ENCODE assay signal across 8 mouse cellular contexts in the genomic region with DNA sequence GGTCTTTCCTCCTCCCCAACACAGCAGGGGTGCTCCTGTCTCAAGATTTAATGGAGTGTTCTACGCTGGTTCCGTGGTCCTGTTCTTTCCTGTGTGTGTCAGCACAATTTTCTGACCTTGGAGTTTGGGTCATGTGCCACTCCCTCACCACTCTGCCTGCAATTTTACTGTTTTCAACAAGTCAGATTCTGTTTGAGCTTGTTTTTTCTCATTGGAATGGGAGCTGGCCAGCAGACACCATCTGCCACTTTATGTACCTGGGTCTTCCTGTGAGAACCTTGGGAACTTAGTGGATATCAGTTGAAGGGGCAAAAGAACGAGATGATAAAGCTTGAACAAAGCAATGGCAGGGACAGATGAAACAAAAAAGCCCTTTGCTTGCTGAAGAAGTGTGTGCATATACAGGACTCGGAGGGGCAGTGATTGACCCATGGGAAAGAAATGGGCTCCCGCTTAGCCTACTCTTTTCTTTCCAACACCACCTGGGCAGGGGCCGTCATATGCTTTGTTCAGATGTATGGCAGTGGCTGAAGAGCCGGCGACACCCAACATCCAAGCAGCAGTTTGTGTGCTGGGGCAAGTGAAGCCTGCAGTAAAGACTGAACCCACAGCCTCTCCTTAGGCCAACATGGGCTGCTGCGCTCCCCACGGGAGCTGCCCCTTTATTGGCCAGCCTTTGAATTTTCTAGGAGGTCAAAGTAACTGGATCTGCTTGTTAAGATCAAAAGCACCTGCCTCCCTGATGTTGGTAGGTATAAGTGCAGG. TPM values are rescaled to one million over a fixed set of nuclear protein-coding genes. Genes with fewer than 3 reads are reported as not detected.
DNase-seq lines count a peak whose midpoint lies in the region; ATAC-seq and TF ChIP-seq lines count a peak whose summit lies in the region.

No protein-coding gene starts in this region.

- no peaks in the 10 kb centered on the region for H3K27me3 ChIP-seq in thymus, adult 2 months (ENCODE audit: control insufficient read depth, insufficient read depth, low read length)
- no peaks in the 10 kb centered on the region for H3K27me3 ChIP-seq in limb, embryonic 14.5 days (ENCODE audit: control insufficient read depth, insufficient read depth, low read length)

- peak overlapping the region; percentile 87 for H3K9ac ChIP-seq in limb, embryonic 14.5 days (ENCODE audit: low read depth, low read length, severe bottlenecking)

- no peaks in the 10 kb centered on the region for H3K36me3 ChIP-seq in thymus, adult 2 months (ENCODE audit: control insufficient read depth, insufficient read depth, low read length)
- H3K36me3 ChIP-seq in limb, embryonic 14.5 days (ENCODE audit: control insufficient read depth, insufficient read depth, low read length) = peaks cover 6% of the 10 kb centered on the region; the same call in 1 of the 2 replicates

- ATAC-seq in limb, embryonic 14.5 days (ENCODE audit: low FRiP score, low read depth) = no peak
- ATAC-seq in activated CD4-positive, CD25-positive, alpha-beta regulatory T cell, adult 4 months = no peak

- WGBS in thymus, adult 2 months = 67% methylated on average over 10 of the region's 10 CpGs
- WGBS in limb, embryonic 14.5 days = 32% methylated on average over 10 of the region's 10 CpGs

- no peak for TF ChIP-seq CTCF in thymus, adult 2 months (IDR thresholded peaks at IDR 0.05; ENCODE audit: borderline replicate concordance, control insufficient read depth, extremely low read depth, insufficient read depth, low read length, poor library complexity)

- peak overlapping the region; percentile 93 for H3K4me3 ChIP-seq in thymus, adult 2 months (ENCODE audit: control insufficient read depth, insufficient read depth, low read length)
- H3K4me3 ChIP-seq in limb, embryonic 14.5 days (replicated peaks; ENCODE audit: low read length) = peak overlapping the region; percentile 90

- H3K9me3 ChIP-seq in limb, embryonic 14.5 days (ENCODE audit: control insufficient read depth, low read length) = no peaks in the 10 kb centered on the region

- H3K4me2 ChIP-seq in limb, embryonic 14.5 days (replicated peaks; ENCODE audit: low read depth, low read length, severe bottlenecking) = peak overlapping the region; percentile 99

- no peak overlapping the region; the same call in 1 of the 2 replicates for H3K27ac ChIP-seq in thymus, adult 2 months (ENCODE audit: control insufficient read depth, insufficient read depth, low read length)
- no peak overlapping the region for H3K27ac ChIP-seq in limb, embryonic 14.5 days (replicated peaks; ENCODE audit: low read depth, low read length)

- peak; percentile 38 for DNase-seq in embryo, embryonic 11 days
- no peak for DNase-seq in embryo, embryonic 10 days (ENCODE audit: low spot score)
- no peak for DNase-seq in thymus, adult 2 months
- no peak for DNase-seq in thymus, postnatal 36 days
- no peak for DNase-seq in limb, embryonic 14.5 days (ENCODE audit: low spot score)
- no peak for DNase-seq in frontal cortex, postnatal 10 days (ENCODE audit: low spot score in 2 of 2)
- no peak for DNase-seq in B cell, adult 2 months

- H3K4me1 ChIP-seq in thymus, adult 2 months (replicated peaks; ENCODE audit: control insufficient read depth, insufficient read depth, low read length) = peaks cover 16% of the 10 kb centered on the region
- H3K4me1 ChIP-seq in limb, embryonic 14.5 days (ENCODE audit: control insufficient read depth, insufficient read depth, low read length) = peaks cover 15% of the 10 kb centered on the region; the same call in 1 of the 2 replicates

- no peak for TF ChIP-seq POLR2A in thymus, adult 2 months (IDR thresholded peaks at IDR 0.05; ENCODE audit: control insufficient read depth, extremely low read depth, insufficient read depth, low read length, poor library complexity)
- no peak for TF ChIP-seq POLR2A in limb, embryonic 14.5 days (IDR thresholded peaks at IDR 0.05; ENCODE audit: borderline replicate concordance, extremely low read depth, insufficient read depth, insufficient read length)

RNA-seq across cellular contexts. Expression of a gene that starts 0.9 kb away (rescaled TPM):
- polyA plus RNA-seq in thymus, adult 2 months (2012; rRNA removed) = 79.5 and 85.0 TPM in 2 replicates
- 121 and 137 TPM in 2 replicates for polyA plus RNA-seq in limb, embryonic 14.5 days (2012; rRNA removed)
- polyA plus RNA-seq in limb, embryonic 14.5 days (2014; fragmentation: Nextera tagmentation; extraction: Ambion mirVana) = 104 and 110 TPM in 2 replicates
- 10 to 100 TPM; 14.7 to 17.6 TPM for polyA plus RNA-seq in activated CD4-positive, CD25-positive, alpha-beta regulatory T cell, adult 4 months (2017; shearing (Covaris generic))

RNA-seq across cellular contexts. Expression of a gene that starts 44.7 kb away (rescaled TPM):
- polyA plus RNA-seq in thymus, adult 2 months (2012; rRNA removed) = 32.3 and 38.8 TPM in 2 replicates
- polyA plus RNA-seq in limb, embryonic 14.5 days (2012; rRNA removed) = 32.7 and 39.7 TPM in 2 replicates
- 50.7 and 52.3 TPM in 2 replicates for polyA plus RNA-seq in limb, embryonic 14.5 days (2014; fragmentation: Nextera tagmentation; extraction: Ambion mirVana)
- 10 to 100 TPM; 72.7 to 78.9 TPM for polyA plus RNA-seq in activated CD4-positive, CD25-positive, alpha-beta regulatory T cell, adult 4 months (2017; shearing (Covaris generic))

RNA-seq across cellular contexts. Expression of a gene that starts 44.7 kb away (rescaled TPM):
- 12.8 and 16.6 TPM in 2 replicates for polyA plus RNA-seq in thymus, adult 2 months (2012; rRNA removed)
- 26.5 and 37.2 TPM in 2 replicates for polyA plus RNA-seq in limb, embryonic 14.5 days (2012; rRNA removed)
- 61.2 and 63.7 TPM in 2 replicates for polyA plus RNA-seq in limb, embryonic 14.5 days (2014; fragmentation: Nextera tagmentation; extraction: Ambion mirVana)
- polyA plus RNA-seq in activated CD4-positive, CD25-positive, alpha-beta regulatory T cell, adult 4 months (2017; shearing (Covaris generic)) = 10 to 100 TPM; 30.2 to 32.4 TPM

RNA-seq across cellular contexts. Expression of a gene that starts 55.9 kb away (rescaled TPM):
- polyA plus RNA-seq in thymus, adult 2 months (2012; rRNA removed) = 22.1 and 29.0 TPM in 2 replicates
- polyA plus RNA-seq in limb, embryonic 14.5 days (2012; rRNA removed) = 26.3 and 32.9 TPM in 2 replicates
- 10.1 and 12.4 TPM in 2 replicates for polyA plus RNA-seq in limb, embryonic 14.5 days (2014; fragmentation: Nextera tagmentation; extraction: Ambion mirVana)
- polyA plus RNA-seq in activated CD4-positive, CD25-positive, alpha-beta regulatory T cell, adult 4 months (2017; shearing (Covaris generic)) = 1 to 10 TPM; 4.0 to 5.6 TPM

RNA-seq across cellular contexts. Expression of a gene that starts 56.2 kb away (rescaled TPM):
- polyA plus RNA-seq in thymus, adult 2 months (2012; rRNA removed) = 36.6 and 46.4 TPM in 2 replicates
- 102 and 114 TPM in 2 replicates for polyA plus RNA-seq in limb, embryonic 14.5 days (2012; rRNA removed)
- 110 and 119 TPM in 2 replicates for polyA plus RNA-seq in limb, embryonic 14.5 days (2014; fragmentation: Nextera tagmentation; extraction: Ambion mirVana)
- 1 to 10 TPM; 3.4 to 3.5 TPM for polyA plus RNA-seq in activated CD4-positive, CD25-positive, alpha-beta regulatory T cell, adult 4 months (2017; shearing (Covaris generic))
